Mouse (Mus musculus) gastrocnemius, postnatal 25 days (tissue): ENCODE results near the gene Nisch. TPM values are rescaled to one million over a fixed set of nuclear protein-coding genes. Genes with fewer than 3 reads are reported as not detected.

Source experiments
- DNase-seq: peaks from one replicate; pipeline ENCODE4 v3.0.0; 2022
- total RNA-seq, 2 experiments: library from RNA; stranded (reverse); gene quantifications; 1 replicate in 1 of 2; 2 replicates in 1 of 2; pipeline ENCODE4 v1.2.3; 2021

Nisch gene
- total RNA-seq, 2 experiments from 2014 or later = 63.7 to 67.7 TPM

DNA sequence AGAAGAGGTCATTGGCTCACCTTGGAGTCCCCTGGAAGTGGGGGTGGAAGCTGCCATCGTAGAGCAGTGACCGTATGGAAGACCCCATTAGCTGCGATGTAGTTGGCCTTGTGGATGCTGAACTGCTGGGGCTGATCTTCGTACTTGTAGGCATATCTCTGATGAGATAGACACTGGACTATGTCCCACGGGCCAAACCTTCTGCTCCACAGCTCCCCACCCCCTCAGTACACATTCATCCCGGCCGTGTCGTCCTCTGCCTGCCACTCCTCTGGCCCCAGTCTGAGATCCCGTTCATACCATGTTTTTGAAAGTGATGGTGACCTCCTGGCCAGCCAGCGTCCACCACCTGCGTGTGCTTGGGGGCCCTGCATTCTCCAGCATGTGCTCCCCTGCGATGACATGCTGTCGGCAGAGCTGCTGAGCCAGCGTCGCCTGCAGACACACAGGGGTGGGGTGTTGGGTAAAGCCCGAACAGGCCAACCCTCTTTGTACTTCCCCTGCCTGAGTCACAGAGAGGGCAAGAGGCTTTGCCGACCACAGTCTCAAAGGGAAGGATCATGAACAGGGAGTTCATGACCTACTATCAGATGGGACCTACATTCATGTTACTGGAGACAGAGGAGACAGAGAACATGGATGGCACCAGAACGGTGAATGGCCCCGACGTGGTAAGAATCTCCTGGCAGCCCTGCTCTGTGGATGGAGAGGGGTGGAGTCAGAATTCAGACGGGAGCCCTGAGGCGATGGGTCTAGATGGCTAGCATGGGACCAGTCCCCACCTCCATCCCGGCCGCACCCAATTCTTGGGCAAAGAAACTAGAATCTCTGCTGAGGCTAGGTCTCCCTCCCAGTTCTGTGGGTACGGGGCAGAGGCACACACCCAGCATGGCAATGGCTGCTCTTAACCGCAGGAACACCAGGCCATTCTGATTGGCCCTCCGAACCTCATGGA, 56.3 kb downstream of the Nisch start:
- DNase-seq = no peak

DNA sequence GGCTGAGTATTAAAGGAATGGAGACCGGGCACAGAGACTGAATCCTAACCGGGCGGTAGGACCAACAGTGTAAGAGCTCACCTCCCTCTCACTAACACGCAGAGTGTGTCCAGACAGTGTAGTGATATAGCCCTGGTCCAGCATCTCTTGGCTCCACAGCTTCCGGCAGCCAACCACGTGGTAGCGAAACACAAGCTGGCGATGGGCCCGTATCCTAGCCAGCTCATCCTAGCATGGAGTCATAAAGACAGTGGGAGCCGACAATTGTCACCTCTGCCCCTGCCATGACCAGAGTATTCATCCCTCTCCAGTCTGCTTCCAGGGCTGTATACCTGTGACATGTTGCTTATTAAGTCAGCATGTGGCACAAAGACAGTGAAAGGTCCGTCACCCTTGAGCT, 71.1 kb downstream of the Nisch start:
- DNase-seq = no peak

- DNase-seq = no peak
Measured at GRCm38 (mm10) chr14:31141011-31141410, 75.7 kb downstream of the Nisch start.

- DNase-seq = no peak
Measured at GRCm38 (mm10) chr14:31140141-31140540, 76.6 kb downstream of the Nisch start.

DNA sequence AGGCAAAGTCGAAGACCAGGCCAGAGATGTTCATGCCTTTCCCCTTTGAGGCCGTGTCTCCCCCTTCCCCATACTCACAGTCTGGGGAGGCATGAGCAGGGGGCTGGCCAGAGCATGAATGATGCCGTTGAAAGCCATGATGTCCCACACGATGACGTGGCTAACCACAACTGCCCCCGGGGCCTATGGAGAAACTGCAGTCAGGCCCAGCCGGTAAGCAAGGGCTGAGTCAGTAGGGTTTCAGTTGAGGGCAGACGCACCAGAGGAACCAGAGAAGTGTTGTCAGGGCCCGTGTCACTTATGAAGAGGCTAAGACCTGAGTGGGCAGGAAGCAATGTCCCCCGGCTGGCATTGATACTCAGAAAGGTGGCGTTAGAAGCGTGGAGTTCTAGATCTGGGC, 77.1 kb downstream of the Nisch start:
- peak; percentile 5 for DNase-seq

DNA sequence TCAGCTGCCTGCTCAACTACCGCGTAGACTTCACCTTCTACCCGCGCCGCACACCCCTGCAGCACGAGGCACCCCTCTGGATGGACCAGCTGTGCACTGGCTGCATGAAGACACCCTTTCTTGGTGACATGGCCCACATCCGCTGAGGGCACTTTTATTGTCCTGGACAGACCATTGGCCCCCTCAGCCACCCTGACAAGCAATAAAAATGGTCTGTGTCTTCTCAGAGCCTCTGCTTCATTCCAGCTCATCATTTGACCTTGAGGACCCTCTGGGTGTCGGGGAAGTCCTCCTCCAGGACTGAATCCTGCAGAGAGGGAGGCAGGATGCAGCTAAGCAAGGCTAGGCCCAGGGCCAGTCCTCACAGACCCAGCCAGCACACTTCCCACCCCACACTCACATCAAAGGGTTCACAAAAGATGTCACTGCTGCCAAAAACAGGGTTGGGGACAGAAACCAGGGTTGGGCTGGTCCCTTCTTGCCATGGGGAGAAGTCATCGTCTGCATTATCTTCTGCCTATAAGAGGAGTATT, 77.8 kb downstream of the Nisch start:
- DNase-seq = peak; percentile 6

- DNase-seq = peak; percentile 4
Measured at GRCm38 (mm10) chr14:31138219-31138896, 78.4 kb downstream of the Nisch start.

DNA sequence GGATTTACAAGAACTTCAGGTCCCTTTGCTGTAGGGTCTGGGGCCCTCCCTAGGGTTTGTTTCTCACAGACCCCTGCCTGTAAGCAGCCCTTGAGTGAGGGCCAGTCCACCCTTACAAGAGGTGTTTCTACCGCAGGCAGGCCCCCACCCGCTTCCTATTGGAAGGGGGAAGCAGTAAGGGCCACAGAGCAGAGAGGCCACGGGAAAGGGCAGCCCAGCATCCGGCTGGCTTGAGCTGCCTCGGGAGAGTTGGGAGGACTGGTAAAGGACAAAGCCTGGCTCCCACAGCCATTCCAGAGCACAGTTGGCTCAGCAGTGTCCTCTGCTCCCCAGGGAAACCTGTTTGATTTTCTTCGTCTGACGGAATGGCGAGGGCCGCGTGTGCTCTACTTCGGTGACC, 79.0 kb downstream of the Nisch start:
- no peak for DNase-seq

DNA sequence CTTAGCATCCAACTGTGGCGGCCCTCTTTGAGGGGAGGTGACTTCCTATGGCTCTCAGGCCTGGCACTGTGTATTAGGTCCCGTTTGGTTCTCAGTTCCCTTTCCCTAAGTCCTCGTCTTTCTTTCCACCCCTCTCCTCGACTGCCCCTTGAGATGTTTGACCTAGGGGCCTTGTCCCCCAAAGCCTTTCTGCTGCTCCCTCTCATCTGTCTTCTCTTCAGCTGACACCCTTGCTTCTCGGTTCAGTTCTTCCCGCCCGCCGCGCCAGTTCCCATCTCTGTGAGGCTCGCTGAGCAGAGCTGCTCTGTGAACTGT, 79.5 kb downstream of the Nisch start:
- DNase-seq = no peak

GRCm38 (mm10) chr14:31136411-31137280, 80.1 kb downstream of the Nisch start:
- peak; percentile 5 for DNase-seq

DNA sequence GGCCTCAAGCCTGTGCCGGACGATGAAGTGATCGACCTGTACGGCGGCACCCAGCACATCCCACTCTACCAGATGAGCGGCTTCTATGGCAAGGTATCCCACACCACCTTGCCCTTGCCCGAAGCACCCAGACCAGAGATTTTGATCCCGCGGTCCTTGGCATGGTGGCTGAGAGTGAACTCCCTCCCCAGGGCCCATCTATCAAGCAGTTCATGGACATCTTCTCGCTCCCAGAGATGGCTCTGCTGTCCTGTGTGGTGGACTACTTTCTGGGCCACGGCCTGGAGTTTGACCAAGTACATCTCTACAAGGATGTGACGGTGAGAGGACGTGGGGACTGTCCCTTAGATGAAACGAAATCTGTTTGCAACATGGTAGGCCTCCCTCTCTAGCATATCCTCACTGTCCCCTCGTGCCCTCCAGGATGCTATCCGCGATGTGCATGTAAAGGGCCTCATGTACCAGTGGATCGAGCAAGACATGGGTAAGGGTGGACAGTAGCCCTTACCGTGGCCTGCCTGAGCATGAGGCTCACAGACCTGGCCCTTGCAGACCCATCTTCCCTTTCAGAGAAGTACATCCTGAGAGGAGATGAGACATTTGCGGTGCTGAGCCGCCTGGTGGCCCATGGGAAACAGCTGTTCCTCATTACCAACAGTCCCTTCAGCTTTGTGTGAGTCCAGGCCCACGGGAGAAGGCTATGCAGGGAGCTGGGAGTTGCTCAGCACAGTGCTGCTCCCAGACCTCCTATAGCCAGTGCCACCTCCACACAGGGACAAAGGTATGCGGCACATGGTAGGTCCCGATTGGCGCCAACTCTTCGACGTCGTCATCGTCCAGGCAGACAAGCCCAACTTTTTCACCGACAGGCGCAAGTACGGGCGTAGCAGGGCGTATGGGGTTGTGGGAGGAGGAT, 81.0 kb downstream of the Nisch start:
- DNase-seq = peak; percentile 7

DNA sequence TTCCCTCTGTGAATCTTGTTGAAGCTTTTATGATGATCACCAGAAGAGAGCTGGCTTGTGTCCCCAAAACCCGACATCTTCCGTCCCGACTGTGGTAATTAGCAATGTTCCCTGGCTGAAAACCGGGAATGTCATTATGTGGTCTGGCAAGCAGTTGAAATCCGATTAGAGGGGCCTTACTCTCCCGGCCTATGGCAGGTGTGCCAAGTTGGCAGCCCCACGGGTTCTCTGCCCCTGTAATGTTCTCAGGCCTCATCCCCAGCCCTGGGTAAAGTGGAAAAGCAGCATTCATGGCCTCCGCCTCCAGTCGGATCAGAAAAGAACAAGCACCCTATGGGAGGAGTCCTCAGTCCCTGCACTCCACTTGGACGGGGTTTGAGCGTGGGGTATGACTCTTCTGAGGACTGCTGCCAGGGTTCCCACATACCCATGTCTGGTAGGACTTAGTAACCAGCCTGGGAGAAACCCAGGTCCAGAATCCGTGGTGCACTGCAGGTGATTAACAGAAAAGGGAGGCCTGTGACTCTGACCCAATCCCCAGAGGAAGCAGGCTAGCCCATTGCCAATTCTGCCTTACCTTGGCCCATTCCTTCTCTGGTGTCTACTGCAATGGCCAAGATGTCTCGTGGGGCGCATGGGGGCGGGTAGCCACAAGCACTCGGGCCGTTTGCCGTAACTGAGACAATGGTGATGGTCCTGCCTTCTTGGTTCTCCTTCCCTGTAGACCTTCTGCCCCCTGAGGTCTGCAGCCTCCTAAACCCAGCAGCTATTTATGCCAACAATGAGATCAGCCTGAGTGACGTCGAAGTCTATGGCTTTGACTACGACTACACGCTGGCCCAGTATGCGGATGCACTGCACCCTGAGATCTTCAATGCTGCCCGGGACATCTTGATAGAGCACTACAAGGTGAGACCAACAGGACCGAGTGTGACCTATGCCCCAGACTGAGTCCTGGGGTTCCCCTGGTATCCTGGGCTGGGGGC, 82.4 kb downstream of the Nisch start:
- DNase-seq = peak; percentile 5

DNA sequence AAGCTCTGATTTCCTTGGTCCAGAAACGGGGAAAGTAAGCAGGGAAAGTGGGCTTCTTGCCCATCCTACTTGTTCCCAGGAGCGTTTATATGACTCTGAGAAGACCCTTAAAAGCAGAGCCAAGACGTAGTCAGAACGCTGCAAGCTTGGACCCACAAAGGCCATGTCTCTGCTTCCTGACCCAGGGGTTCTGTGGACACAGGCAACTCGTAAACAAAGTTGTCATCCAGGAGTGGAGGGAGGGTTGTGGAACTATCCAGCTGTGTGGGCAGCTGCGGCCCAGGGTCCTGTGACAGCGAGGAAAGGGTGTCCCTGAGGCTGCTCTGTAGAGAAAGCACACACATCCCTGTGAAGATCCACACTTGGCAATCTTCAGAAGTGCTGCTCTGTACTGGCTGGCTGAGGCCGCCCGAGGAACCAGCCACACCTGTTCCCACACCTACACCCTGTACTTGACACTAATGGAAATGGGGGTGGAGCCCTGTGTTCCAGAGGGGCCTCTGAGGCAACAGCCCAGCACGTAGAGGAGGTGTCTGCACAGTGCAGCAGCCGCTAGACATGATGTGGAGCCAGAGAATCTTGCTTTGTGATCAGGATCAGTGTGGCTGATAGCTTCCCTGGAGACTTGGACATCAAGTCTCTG, 83.6 kb downstream of the Nisch start:
- DNase-seq = peak; percentile 9

DNA sequence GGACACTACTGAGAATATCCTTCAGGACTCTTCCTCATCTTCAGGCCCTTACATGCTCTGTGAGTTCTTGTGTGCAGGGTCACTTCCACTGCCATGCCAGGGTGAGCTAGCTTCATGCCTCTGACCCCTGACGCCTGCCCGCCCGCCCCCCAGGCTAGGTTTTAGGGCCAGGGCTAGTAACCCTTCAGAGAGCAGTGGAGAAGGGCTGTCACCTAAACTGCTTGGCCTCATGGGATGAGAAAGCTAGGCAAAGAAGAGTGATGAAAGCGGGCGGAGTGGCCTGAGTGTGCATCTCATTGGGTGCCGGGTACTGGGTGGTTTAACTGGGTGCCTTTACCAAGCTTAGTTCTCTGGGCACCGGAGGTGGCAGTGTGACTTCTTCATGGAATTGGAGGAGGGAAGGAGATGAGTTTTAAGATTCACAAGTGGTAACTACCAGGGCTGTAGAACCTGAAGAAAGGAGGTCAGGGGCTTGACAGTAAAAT, 84.2 kb downstream of the Nisch start:
- peak; percentile 3 for DNase-seq

GRCm38 (mm10) chr14:31132031-31132430, 84.7 kb downstream of the Nisch start:
- DNase-seq = peak; percentile 6

- peak; percentile 23 for DNase-seq
Measured at GRCm38 (mm10) chr14:31131272-31131821, 85.4 kb downstream of the Nisch start.

DNA sequence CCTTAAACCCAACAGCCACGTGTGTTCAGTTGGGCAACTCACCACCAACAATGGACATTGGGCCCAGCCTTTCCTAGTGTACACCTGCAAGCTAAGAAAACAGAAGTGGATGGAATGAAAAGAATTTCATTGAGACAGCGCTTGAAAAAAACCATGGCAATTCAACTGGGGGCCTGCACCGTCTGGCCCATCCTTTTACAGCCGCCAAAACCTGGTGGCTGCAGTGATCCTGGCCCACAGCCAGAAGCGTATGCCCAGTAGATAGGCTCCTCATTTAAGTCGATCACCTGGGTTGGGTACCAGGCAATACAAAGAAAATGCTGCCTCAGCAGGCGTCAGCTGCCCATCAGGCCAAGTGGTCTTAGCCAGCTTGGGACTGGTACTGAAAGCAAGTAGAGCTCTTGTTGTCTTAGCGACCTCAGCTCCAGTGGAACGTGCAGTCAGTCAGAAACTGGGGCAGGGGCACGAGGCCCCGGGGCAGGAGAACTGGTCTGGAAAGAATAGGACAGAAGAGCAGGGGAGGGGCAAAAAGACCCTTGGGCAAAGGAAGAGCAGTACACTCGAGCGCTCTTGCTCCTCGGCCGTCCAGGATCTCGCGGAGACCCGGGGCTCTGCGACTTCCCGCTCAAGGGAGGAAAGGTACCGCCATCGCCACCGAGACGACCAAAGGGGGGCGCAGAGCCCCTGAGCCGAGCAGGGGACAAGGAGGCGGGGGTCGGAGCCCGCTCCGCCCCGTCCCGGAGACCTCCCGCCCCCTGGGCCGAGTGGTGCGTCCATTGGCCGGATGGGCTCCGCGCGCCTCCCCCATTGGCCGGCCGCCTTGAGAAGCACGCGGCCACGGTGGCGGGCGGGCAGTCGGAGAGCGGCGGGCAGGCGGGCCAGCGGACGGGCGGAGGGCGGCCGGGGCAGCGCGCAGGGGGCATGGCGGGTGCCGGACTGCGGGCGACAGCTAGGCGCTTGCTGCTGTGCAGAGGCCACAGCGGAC, 86.2 kb downstream of the Nisch start, which contains the start of gene Nt5dc2:
Gene Nt5dc2, plus strand, starts transcription at position 818 of the 985 bp plus-strand sequence.
- peak; percentile 87 for DNase-seq
